Mouse (Mus musculus): ENCODE data around the gene A530032D15Rik. TPM values are rescaled to one million over a fixed set of nuclear protein-coding genes. Genes with fewer than 3 reads are reported as not detected.
"Not testable (repeated sequence)": the region's sequence is repeated elsewhere in the genome, so short reads cannot be mapped to it uniquely, and the experiment has no call there.

A530032D15Rik gene
- polyA plus RNA-seq, 1 experiment from 2014 or later = not detected

DNA sequence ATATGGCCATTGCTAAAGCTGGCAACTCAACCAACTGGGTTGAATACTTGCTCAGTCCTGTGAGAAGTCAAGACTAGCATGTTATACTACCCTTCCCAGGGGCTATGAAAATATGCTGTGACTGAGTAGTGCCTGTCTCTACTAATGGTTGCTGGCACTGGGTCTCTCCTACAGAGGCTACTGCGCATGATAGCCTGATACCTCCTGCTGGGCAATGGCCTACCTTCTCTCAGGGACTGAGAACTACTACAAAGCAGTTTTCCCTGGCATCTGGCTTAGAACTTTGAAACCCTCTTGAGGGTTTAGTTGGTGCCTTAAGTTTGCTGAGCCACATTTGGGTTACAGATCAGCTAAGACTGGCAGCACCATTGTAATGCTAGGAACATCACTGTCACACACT is 23.4 kb downstream of the A530032D15Rik start:
- not testable (repeated sequence) for ATAC-seq (ENCODE audit: low read depth); H3K9me3 ChIP-seq (ENCODE audit: control insufficient read depth, low read length); H3K4me3 ChIP-seq (ENCODE audit: low read length); H3K27ac ChIP-seq (ENCODE audit: low read length); H3K36me3 ChIP-seq (ENCODE audit: control insufficient read depth, insufficient read depth, low read length); H3K4me2 ChIP-seq (ENCODE audit: low read depth, low read length); H3K4me1 ChIP-seq (replicated peaks; ENCODE audit: control insufficient read depth, insufficient read depth, low read length); H3K9ac ChIP-seq (ENCODE audit: low read length); H3K27me3 ChIP-seq (ENCODE audit: control insufficient read depth, insufficient read depth, low read depth, low read length)
- WGBS = 67% methylated on average over 1 of the region's 1 CpGs

GRCm38 (mm10) chr1:85084803-85085202 is 24.9 kb downstream of the A530032D15Rik start:
- 63% methylated on average over 3 of the region's 3 CpGs for WGBS

GRCm38 (mm10) chr1:85073099-85073498 is 36.6 kb downstream of the A530032D15Rik start:
- not testable (repeated sequence) for ATAC-seq (ENCODE audit: low read depth); H3K36me3 ChIP-seq (ENCODE audit: control insufficient read depth, insufficient read depth, low read length); H3K4me1 ChIP-seq (replicated peaks; ENCODE audit: control insufficient read depth, insufficient read depth, low read length); H3K27me3 ChIP-seq (ENCODE audit: control insufficient read depth, insufficient read depth, low read depth, low read length); H3K9me3 ChIP-seq (ENCODE audit: control insufficient read depth, low read length); H3K4me2 ChIP-seq (ENCODE audit: low read depth, low read length); H3K27ac ChIP-seq (ENCODE audit: low read length); H3K9ac ChIP-seq (ENCODE audit: low read length); H3K4me3 ChIP-seq (ENCODE audit: low read length)
- WGBS = 58% methylated on average over 3 of the region's 3 CpGs

More at GRCm38 (mm10) chr1:85084803-85085202, 24.9 kb downstream of the A530032D15Rik start:
- not testable (repeated sequence) for H3K36me3 ChIP-seq (ENCODE audit: control insufficient read depth, insufficient read depth, low read length); H3K4me1 ChIP-seq (replicated peaks; ENCODE audit: control insufficient read depth, insufficient read depth, low read length); H3K9me3 ChIP-seq (ENCODE audit: control insufficient read depth, low read length); H3K4me2 ChIP-seq (ENCODE audit: low read depth, low read length); H3K27me3 ChIP-seq (ENCODE audit: control insufficient read depth, insufficient read depth, low read depth, low read length); ATAC-seq (ENCODE audit: low read depth); H3K27ac ChIP-seq (ENCODE audit: low read length); H3K9ac ChIP-seq (ENCODE audit: low read length); H3K4me3 ChIP-seq (ENCODE audit: low read length)

GRCm38 (mm10) chr1:85071690-85072089 is 38.0 kb downstream of the A530032D15Rik start:
- not testable (repeated sequence) for H3K27me3 ChIP-seq (ENCODE audit: control insufficient read depth, insufficient read depth, low read depth, low read length); H3K4me2 ChIP-seq (ENCODE audit: low read depth, low read length); H3K9me3 ChIP-seq (ENCODE audit: control insufficient read depth, low read length); H3K27ac ChIP-seq (ENCODE audit: low read length); H3K4me3 ChIP-seq (ENCODE audit: low read length); H3K9ac ChIP-seq (ENCODE audit: low read length); H3K36me3 ChIP-seq (ENCODE audit: control insufficient read depth, insufficient read depth, low read length); H3K4me1 ChIP-seq (replicated peaks; ENCODE audit: control insufficient read depth, insufficient read depth, low read length); ATAC-seq (ENCODE audit: low read depth)
- WGBS = 44% methylated on average over 3 of the region's 3 CpGs

GRCm38 (mm10) chr1:85035801-85036200 is 73.9 kb downstream of the A530032D15Rik start:
- H3K4me2 ChIP-seq (ENCODE audit: low read depth, low read length); H3K36me3 ChIP-seq (ENCODE audit: control insufficient read depth, insufficient read depth, low read length); H3K27ac ChIP-seq (ENCODE audit: low read length); ATAC-seq (ENCODE audit: low read depth); H3K9me3 ChIP-seq (ENCODE audit: control insufficient read depth, low read length); H3K9ac ChIP-seq (ENCODE audit: low read length); H3K27me3 ChIP-seq (ENCODE audit: control insufficient read depth, insufficient read depth, low read depth, low read length); H3K4me3 ChIP-seq (ENCODE audit: low read length); H3K4me1 ChIP-seq (replicated peaks; ENCODE audit: control insufficient read depth, insufficient read depth, low read length): not testable (repeated sequence)
- WGBS = 73% methylated on average over 4 of the region's 6 CpGs

DNA sequence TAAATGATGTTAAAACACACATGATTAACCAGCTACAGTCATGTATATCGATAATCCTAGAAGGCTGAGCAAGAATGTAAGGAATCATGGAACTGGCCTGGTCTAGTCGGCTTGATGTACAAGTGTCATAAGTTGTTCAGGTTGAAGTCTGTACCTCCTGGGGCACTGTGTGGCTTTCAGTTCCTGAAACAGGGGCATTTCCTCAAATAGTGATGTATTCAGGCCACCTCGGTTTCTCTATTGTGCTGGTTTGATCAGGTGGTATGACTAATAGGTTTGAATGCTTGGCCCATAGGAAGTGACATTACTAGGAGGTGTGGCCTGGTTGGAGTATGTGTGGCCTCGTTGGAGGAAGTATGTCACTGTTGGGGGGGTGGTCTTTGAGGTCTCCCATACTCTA is 75.3 kb downstream of the A530032D15Rik start:
- not testable (repeated sequence) for H3K4me2 ChIP-seq (ENCODE audit: low read depth, low read length); ATAC-seq (ENCODE audit: low read depth); H3K4me1 ChIP-seq (replicated peaks; ENCODE audit: control insufficient read depth, insufficient read depth, low read length); H3K4me3 ChIP-seq (ENCODE audit: low read length); H3K36me3 ChIP-seq (ENCODE audit: control insufficient read depth, insufficient read depth, low read length); H3K9ac ChIP-seq (ENCODE audit: low read length); H3K9me3 ChIP-seq (ENCODE audit: control insufficient read depth, low read length); H3K27me3 ChIP-seq (ENCODE audit: control insufficient read depth, insufficient read depth, low read depth, low read length); H3K27ac ChIP-seq (ENCODE audit: low read length)
- 85% methylated on average over 3 of the region's 4 CpGs for WGBS

- not testable (repeated sequence) for ATAC-seq (ENCODE audit: low read depth); H3K4me3 ChIP-seq (ENCODE audit: low read length); H3K9me3 ChIP-seq (ENCODE audit: control insufficient read depth, low read length); H3K27ac ChIP-seq (ENCODE audit: low read length); H3K4me2 ChIP-seq (ENCODE audit: low read depth, low read length); H3K9ac ChIP-seq (ENCODE audit: low read length); H3K4me1 ChIP-seq (replicated peaks; ENCODE audit: control insufficient read depth, insufficient read depth, low read length); H3K27me3 ChIP-seq (ENCODE audit: control insufficient read depth, insufficient read depth, low read depth, low read length); H3K36me3 ChIP-seq (ENCODE audit: control insufficient read depth, insufficient read depth, low read length)
- 92% methylated on average over 5 of the region's 6 CpGs for WGBS
Measured at GRCm38 (mm10) chr1:85033616-85034015, 76.0 kb downstream of the A530032D15Rik start.

Other genes with a start within 250 kb of the A530032D15Rik start
- 0.21 and 0.33 TPM in 2 replicates for gene Slc16a14, start 174.7 kb downstream of the A530032D15Rik start, polyA plus RNA-seq (2015; fragmentation: Nextera tagmentation; extraction: Ambion mirVana)
- gene Gm10553, start 9.7 kb downstream of the A530032D15Rik start, polyA plus RNA-seq (2015; fragmentation: Nextera tagmentation; extraction: Ambion mirVana) = not detected in 2 replicates
- gene C130026I21Rik, start 160.7 kb upstream of the A530032D15Rik start, polyA plus RNA-seq (2015; fragmentation: Nextera tagmentation; extraction: Ambion mirVana) = 0.28 and 0.31 TPM in 2 replicates